Mouse (Mus musculus): ENCODE measurements around the gene Prdm16. TPM values are rescaled to one million over a fixed set of nuclear protein-coding genes. Genes with fewer than 3 reads are reported as not detected.

Prdm16 gene
- polyA plus RNA-seq, 1 experiment from 2014 or later, result 58.8 TPM

DNA sequence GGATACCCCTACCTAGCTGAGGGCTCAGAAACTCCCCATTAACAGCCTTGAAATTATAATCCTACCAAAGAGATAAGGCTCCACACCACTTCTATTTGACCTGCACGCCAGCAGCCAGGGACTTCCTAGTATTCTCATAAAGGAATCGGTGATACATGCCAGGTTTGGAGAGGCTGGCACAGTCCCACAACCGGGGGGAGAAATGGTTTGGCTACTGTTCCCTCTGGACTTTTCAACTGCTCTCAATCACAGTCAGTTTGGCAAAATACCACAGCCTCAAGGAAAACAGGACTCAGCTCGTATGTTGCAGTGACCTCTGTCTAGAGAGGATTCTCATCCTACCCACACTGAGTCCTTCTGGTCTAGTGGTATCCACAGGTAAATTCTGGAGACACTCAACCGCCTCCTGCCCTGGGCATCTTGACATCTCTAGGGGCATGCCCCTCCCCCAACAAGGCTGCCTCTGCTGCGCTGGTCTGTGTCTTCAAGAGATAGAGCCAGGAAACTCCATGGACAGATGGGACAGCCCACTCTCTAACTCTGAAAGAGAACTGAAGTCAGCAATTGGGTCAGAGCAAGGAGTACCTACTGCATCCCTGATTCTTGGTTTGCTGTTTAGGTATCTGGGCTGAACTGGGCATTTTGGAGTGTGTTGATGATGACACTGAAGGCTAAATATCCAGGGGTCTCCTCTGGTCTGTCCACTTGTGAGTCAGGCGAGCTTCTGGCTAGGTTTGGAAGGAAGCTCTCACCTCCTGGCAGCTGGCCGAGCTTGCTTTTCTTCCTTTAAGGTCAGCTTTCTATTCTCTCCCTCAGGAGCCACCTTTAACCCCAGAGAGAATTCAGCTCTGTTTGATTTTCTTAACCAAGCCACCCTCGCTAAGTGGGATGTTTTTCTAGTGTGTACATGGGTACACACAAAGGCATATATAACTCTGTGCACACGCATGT, 234.4 kb downstream of the Prdm16 start:
- no peaks in the 10 kb centered on the region for H3K9me3 ChIP-seq
- no peak overlapping the region for H3K9ac ChIP-seq
- H3K27ac ChIP-seq, result no peak overlapping the region
- no peaks in the 10 kb centered on the region for H3K27me3 ChIP-seq
- H3K36me3 ChIP-seq, result no peaks in the 10 kb centered on the region
- ATAC-seq (ENCODE audit: low FRiP score, low read depth), result no peak
- no peak overlapping the region for H3K4me2 ChIP-seq (replicated peaks)
- 72% methylated on average over 10 of the region's 10 CpGs for WGBS
- peaks cover 49% of the 10 kb centered on the region for H3K4me1 ChIP-seq
- no peak overlapping the region for H3K4me3 ChIP-seq

DNA sequence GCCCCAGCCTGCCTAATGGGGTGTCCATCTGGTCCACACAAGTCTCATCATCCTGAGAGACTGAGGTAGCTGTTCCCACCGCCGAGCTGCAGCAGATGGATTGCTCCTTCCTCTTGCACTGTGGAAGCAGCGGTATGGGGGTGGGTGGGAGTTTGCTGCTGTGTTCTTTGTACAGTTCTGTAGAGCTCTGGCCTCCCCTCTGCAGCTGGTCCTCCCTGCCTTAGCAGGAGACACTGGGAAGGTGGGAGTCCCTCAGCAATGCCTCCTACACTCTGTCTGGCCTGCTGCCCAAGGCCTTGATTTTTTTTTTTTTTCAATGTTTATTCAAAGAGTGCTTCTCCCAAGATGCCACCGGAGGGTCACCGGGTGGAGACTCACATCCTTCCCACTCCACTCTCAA, 235.3 kb downstream of the Prdm16 start:
- no peak overlapping the region for H3K9ac ChIP-seq
- ATAC-seq (ENCODE audit: low FRiP score, low read depth), result no peak
- H3K36me3 ChIP-seq, result no peaks in the 10 kb centered on the region
- H3K9me3 ChIP-seq, result no peaks in the 10 kb centered on the region
- no peak overlapping the region for H3K4me2 ChIP-seq (replicated peaks)
- no peaks in the 10 kb centered on the region for H3K27me3 ChIP-seq
- H3K4me1 ChIP-seq, result peaks cover 52% of the 10 kb centered on the region
- H3K27ac ChIP-seq, result no peak overlapping the region
- 66% methylated on average over 5 of the region's 5 CpGs for WGBS
- H3K4me3 ChIP-seq, result no peak overlapping the region

DNA sequence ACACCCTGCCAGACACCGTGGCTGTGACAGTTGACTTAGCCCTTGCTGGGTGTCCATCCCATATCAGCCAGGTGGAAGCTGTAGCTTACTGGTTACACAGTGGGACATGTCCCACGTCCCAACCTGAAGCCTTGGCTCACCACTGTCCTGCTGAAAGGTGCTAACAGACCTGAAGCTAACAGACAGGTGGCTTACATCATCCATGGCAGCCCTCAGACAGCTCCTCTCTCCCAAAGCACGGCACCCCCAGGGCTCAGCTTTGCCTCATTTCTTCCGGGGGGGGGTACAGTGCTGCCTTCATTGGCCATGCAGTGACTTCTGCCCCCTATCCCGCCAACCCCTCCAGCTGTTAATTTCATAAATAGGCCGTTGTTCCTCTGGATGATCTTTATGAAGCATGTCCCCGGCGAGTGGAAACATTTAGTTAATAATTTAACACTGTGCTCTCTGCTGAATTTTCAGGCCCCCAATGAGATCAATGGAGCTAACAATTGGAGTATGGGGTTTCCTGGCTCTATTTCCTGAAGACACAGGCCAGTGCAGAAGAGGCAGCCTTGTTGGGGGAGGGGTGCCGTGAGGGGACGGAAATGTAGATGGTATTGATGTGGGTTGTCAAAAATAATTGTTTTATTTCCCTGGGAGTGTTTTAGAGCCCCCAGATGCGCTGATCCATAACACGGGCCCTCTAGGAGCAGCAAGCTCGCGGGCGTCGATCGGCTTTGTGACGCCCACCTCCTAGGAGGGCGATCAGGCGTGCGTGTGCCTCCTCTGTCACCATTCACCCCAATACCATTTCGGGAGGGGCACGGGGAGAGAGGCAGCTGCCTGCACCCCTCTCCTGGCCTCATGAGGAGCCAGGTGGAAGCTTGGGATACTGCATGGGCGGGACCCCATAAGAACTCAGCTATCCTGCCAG, 236.2 kb downstream of the Prdm16 start:
- H3K36me3 ChIP-seq, result no peaks in the 10 kb centered on the region
- no peak overlapping the region for H3K4me3 ChIP-seq
- no peak overlapping the region for H3K4me2 ChIP-seq (replicated peaks)
- no peak for ATAC-seq (ENCODE audit: low FRiP score, low read depth)
- H3K9ac ChIP-seq, result no peak overlapping the region
- 84% methylated on average over 24 of the region's 24 CpGs for WGBS
- H3K27me3 ChIP-seq, result no peaks in the 10 kb centered on the region
- peaks cover 54% of the 10 kb centered on the region for H3K4me1 ChIP-seq
- H3K9me3 ChIP-seq, result no peaks in the 10 kb centered on the region
- 0 out of 2 replicates have a peak overlapping the region, but pooled peaks have one; percentile 28 for H3K27ac ChIP-seq

DNA sequence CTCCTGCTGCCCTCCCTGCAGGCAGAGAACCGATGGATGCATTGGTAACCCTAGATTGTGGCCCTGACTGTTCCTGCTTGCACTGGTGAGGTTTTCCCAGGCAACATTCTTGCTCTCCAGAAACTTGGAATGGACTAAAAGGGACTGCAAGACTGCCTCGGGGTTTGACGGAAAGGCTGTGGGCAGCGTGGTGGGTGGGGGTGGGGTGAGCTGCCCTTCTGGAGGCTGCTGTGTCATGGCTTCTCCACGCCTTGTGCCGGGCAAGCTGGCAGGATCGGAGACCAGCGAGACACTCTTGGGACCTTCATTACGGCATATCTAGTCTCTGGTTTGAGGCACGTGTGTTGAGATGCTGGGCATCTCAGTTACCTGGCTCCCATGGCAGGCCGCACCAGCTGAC, 237.0 kb downstream of the Prdm16 start:
- no peaks in the 10 kb centered on the region for H3K27me3 ChIP-seq
- 89% methylated on average over 11 of the region's 11 CpGs for WGBS

DNA sequence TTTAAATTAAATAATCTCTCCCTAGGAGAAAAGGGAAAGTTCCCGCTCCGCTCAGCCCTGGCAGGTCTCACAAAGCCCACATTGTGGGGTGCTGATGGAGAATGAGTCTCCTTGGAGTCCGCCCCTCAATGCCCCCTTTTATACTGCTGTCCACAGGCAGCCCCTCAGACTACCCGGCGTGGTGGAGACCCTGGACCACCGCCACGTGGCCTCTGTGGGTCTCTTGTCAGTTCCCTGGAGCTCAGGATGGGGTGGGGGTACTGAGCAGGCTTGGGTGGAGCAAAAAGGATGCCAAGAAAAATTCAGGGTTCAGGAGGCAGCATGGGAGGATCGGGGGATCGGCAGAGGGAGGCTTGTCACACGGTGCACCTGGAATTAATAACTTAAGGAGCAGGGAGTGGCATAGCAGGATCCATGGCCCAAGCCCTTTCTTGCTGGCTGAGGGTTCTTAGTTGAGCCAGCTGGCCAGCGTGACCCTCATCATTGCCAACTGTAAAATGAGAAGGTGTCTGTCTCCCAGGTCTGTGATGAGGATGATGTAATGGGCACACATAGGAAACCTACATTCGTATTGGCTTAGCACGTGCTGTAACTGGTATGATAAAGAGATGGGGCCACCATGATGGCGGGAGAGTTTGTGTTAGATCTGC, 239.9 kb downstream of the Prdm16 start:
- no peaks in the 10 kb centered on the region for H3K27me3 ChIP-seq
- H3K36me3 ChIP-seq, result no peaks in the 10 kb centered on the region
- peak; percentile 74 for ATAC-seq (ENCODE audit: low FRiP score, low read depth)
- H3K4me3 ChIP-seq, result no peak overlapping the region
- H3K9me3 ChIP-seq, result no peaks in the 10 kb centered on the region
- peaks cover 72% of the 10 kb centered on the region for H3K4me1 ChIP-seq
- no peak overlapping the region for H3K9ac ChIP-seq
- 61% methylated on average over 14 of the region's 14 CpGs for WGBS
- peak overlapping the region; percentile 65; the same call in 1 of the 2 replicates for H3K27ac ChIP-seq
- H3K4me2 ChIP-seq (replicated peaks), result no peak overlapping the region

More for the DNA sequence above, 237.0 kb downstream of the Prdm16 start:
- no peak overlapping the region for H3K4me3 ChIP-seq
- H3K4me2 ChIP-seq (replicated peaks), result no peak overlapping the region
- no peaks in the 10 kb centered on the region for H3K36me3 ChIP-seq
- no peak overlapping the region for H3K9ac ChIP-seq
- H3K4me1 ChIP-seq, result peaks cover 57% of the 10 kb centered on the region
- no peak for ATAC-seq (ENCODE audit: low FRiP score, low read depth)
- H3K27ac ChIP-seq, result no peak overlapping the region
- no peaks in the 10 kb centered on the region for H3K9me3 ChIP-seq

DNA sequence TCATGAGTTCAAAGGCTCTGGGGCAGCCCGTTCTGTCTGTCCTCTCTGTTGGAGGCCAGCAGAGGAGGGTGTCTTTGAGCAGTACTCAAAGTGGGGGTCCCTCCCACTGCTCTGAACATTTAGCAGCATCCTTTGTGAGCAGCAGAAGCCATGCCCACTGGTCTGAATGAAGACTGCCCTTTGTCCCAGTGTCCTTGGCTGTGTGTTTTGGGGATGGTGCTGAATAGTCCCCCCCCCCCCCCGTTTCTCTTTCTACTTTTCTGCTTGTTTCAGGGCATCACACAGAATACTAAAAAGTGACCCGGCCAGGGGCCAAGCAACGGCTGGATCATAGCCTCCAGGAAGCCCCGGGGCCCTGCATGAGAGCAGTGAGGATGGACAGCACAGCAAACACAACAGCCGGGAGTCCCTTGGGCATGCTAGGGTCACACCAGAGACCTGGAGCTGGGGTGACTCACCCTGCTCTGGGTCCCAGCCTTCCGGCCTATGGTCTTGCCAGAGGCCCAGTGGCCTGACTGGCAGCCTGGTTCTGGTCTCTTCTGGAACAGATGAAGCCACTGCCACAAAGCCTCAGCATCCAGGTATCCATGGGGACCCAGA, 242.4 kb downstream of the Prdm16 start:
- Histone ChIP-seq H3K36me3 (no peaks in the 10 kb centered on the region), H3K9ac (no peak overlapping the region), H3K4me3 (no peak overlapping the region), H3K4me2 (replicated peaks) (no peak overlapping the region), H3K27ac (no peak overlapping the region), H3K9me3 (no peaks in the 10 kb centered on the region), H3K27me3 (no peaks in the 10 kb centered on the region), H3K4me1 (peaks cover 72% of the 10 kb centered on the region)
- 68% methylated on average over 7 of the region's 7 CpGs for WGBS
- ATAC-seq (ENCODE audit: low FRiP score, low read depth), result no peak

DNA sequence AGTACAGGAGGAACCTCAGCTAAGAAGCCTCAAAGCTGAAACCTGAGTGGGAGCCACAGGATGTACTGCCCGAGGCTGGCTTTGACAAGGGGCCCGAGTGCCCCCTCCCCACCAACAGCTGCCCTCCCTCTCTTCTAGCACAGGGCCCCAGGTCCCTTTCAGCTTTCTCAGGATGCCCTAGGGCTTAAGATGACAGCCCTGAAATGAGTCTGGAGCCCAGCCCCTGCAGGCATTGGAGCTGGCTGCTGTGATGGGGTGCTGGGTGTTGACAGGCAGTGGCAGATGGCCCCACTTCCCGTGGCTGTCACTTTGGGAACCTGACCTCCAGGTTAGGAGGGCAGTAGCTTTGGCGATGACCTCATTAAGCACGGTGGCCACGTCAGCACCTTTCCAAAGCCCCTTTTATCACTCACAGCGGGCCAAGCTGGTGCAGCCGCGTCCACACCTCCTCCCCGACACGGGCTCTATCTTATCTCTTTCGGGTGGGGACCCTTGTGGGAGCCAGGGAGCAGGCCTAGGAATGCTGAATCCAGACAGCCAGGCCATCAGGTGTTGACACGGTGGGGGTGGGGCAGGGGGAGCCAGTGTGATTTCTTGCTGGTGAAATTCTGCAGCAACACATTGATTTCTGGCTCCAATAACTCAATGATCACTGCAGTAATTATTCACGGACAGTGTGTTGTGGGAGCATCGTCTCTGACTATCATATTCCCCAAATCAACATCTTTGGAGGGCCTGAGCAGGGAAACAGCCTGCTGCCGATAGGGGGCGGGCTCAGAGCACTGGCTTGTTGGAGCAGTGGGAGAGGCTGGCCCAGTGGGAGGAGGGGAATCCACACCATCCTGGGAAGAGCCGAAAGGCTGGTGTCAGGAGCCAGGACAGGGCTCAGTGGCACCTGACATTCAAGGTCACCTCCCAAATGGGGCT, 243.2 kb downstream of the Prdm16 start:
- peaks cover 78% of the 10 kb centered on the region for H3K4me1 ChIP-seq
- no peaks in the 10 kb centered on the region for H3K9me3 ChIP-seq
- H3K4me2 ChIP-seq (replicated peaks), result no peak overlapping the region
- ATAC-seq (ENCODE audit: low FRiP score, low read depth), result no peak
- WGBS, result 13% methylated on average over 18 of the region's 18 CpGs
- no peak overlapping the region; the same call in 1 of the 2 replicates for H3K27ac ChIP-seq
- no peaks in the 10 kb centered on the region for H3K27me3 ChIP-seq
- H3K4me3 ChIP-seq, result no peak overlapping the region
- no peaks in the 10 kb centered on the region for H3K36me3 ChIP-seq
- H3K9ac ChIP-seq, result peak overlapping the region; percentile 25; the same call in 1 of the 2 replicates

DNA sequence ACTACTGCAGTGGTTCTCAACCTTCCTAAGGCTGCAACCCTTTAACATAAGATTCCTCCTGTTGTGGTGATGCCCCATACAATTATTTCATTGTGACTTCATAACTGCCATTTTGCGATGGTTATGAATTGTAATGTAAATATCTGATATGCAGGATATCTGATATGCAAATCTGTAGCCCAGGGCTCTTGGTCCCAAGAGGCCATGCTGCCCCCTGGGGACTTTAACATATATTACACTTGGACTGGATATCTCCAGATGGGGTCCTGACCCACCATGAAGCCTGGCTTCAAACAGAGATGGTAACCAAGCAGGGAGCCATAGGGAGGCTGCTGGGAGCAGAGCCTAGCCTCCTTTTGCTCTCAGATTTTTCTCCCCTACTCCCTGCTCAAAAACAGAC, 244.0 kb downstream of the Prdm16 start:
- Histone ChIP-seq H3K27me3 (no peaks in the 10 kb centered on the region), H3K4me3 (no peak overlapping the region), H3K9me3 (no peaks in the 10 kb centered on the region), H3K4me2 (replicated peaks) (no peak overlapping the region), H3K27ac (no peak overlapping the region; the same call in 1 of the 2 replicates), H3K9ac (peak overlapping the region; percentile 25; the same call in 1 of the 2 replicates), H3K4me1 (peaks cover 87% of the 10 kb centered on the region), H3K36me3 (no peaks in the 10 kb centered on the region)
- WGBS, result 92% methylated on average over 1 of the region's 1 CpGs
- no peak for ATAC-seq (ENCODE audit: low FRiP score, low read depth)

DNA sequence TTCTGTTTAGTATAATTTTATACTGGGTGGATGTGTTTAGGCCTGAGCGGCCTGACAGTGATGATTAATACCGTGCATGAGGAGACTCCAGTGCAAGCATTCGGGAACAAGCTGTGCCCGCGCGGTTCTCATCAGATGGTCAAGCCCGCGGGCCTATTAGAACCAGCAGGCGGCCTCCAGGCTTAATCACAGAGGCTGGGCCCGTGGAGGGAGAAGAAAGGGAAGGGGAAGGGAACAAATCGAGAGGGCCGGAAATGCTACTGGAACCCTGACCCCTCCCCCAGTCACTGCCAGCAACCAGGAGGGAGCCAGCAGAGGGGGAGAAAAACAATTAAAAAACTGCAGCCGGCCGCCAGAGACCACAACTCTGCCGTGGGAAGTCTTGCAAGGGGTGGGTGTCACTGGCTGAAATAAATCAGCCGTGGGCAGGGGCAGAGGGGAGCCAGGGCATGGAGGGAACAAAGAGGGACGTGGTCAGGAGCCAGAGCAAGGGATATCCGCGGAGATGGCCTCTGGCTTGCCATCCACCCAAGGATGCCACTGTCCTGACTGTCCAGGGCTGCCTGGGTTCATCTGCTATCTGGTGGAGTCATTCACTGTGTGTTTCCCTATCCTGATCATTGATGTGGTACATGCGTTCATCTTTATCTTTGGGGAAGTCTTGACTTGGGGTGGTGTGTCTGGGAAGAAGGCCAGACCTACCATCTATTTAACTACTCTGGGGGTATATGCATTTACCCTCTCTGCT, 246.2 kb downstream of the Prdm16 start:
- WGBS, result 9% methylated on average over 20 of the region's 20 CpGs
- H3K27ac ChIP-seq, result peak overlapping the region; percentile 79
- peaks cover 94% of the 10 kb centered on the region for H3K4me1 ChIP-seq
- no peaks in the 10 kb centered on the region for H3K27me3 ChIP-seq
- H3K36me3 ChIP-seq, result no peaks in the 10 kb centered on the region
- H3K4me3 ChIP-seq, result no peak overlapping the region
- H3K9me3 ChIP-seq, result no peaks in the 10 kb centered on the region
- ATAC-seq (ENCODE audit: low FRiP score, low read depth), result 0 out of 2 replicates have a peak, but pooled peaks have one; percentile 6
- peak overlapping the region; percentile 38 for H3K4me2 ChIP-seq (replicated peaks)
- peak overlapping the region; percentile 43 for H3K9ac ChIP-seq

DNA sequence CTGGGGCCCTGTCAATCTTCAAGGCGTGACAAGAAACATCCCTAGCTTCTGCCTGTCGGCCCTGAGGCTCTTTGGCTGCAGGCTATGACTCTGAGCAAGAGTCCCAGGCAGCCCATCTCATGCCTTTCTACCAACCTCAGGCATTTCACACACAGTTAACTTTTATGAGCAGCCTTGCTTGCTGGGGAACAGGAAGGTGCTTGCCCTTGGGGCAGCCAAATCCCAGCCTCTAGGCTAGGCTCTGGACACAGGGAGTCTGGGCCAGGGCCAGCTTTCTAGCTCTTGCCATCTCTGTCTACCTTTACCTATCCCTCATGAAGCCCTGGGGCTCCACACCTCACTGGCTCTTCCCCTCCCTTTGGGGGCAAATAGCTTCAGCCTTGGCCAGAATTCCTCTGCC, 247.0 kb downstream of the Prdm16 start:
- H3K9me3 ChIP-seq, result no peaks in the 10 kb centered on the region
- H3K9ac ChIP-seq, result no peak overlapping the region
- peaks cover 99% of the 10 kb centered on the region for H3K4me1 ChIP-seq
- no peak for ATAC-seq (ENCODE audit: low FRiP score, low read depth)
- 29% methylated on average over 2 of the region's 2 CpGs for WGBS
- no peak overlapping the region for H3K4me3 ChIP-seq
- H3K36me3 ChIP-seq, result no peaks in the 10 kb centered on the region
- H3K27me3 ChIP-seq, result no peaks in the 10 kb centered on the region
- peak overlapping the region; percentile 79 for H3K27ac ChIP-seq
- H3K4me2 ChIP-seq (replicated peaks), result no peak overlapping the region

Measured in limb, embryonic 13.5 days (tissue).